Mouse (Mus musculus) heart, postnatal 0 days (tissue): ENCODE measurements around the gene Aif1. TPM values are rescaled to one million over a fixed set of nuclear protein-coding genes. Genes with fewer than 3 reads are reported as not detected.
"Not testable (repeated sequence)": the region's sequence is repeated elsewhere in the genome, so short reads cannot be mapped to it uniquely, and the experiment has no call there.

ENCODE experiments used
- ATAC-seq: fragments of 200-750 bp; cut with Nextera tagmentation; 2 replicates; pipeline ENCODE4 v1.8.0; 2017; ENCODE audit warnings: low read depth, moderate number of reproducible peaks, moderate library complexity; ENCODE audit not compliant: insufficient read depth
- DNase-seq: peaks from one replicate; pipeline ENCODE4 v3.0.0-alpha.2; 2016; ENCODE audit warnings: low spot score
- H3K27ac ChIP-seq: fragments of 300-500 bp; sonication (generic); 2 replicates; pipeline ENCODE4 v1.5.1; 2014; ENCODE audit warnings: low read depth, mild to moderate bottlenecking
- H3K27me3 ChIP-seq: fragments of 300-500 bp; sonication (generic); 2 replicates; pipeline ENCODE4 v1.6.1; 2014; ENCODE audit warnings: low read length, mixed read lengths; ENCODE audit not compliant: control insufficient read depth, insufficient read depth
- H3K36me3 ChIP-seq: fragments of 300-500 bp; sonication (generic); replicated peaks from 2 replicates; pipeline ENCODE4 v1.6.1; 2014; ENCODE audit warnings: low read length, mixed read lengths; ENCODE audit not compliant: control insufficient read depth, insufficient read depth
- H3K4me1 ChIP-seq: fragments of 300-500 bp; sonication (generic); 2 replicates; pipeline ENCODE4 v1.6.1; 2014; ENCODE audit warnings: antibody characterized with exemption; ENCODE audit not compliant: control insufficient read depth, insufficient read depth
- H3K4me2 ChIP-seq: fragments of 300-500 bp; sonication (generic); 2 replicates; pipeline ENCODE4 v1.6.1; 2014; ENCODE audit warnings: low read depth, mild to moderate bottlenecking, low read length, moderate library complexity
- H3K4me3 ChIP-seq: fragments of 300-500 bp; sonication (generic); 2 replicates; pipeline ENCODE4 v1.5.1; 2014; ENCODE audit warnings: low read depth, low read length
- H3K9ac ChIP-seq: fragments of 300-500 bp; sonication (generic); replicated peaks from 2 replicates; pipeline ENCODE4 v1.6.1; 2014; ENCODE audit warnings: low read depth, low read length, mixed read lengths
- H3K9me3 ChIP-seq: fragments of 300-500 bp; sonication (generic); replicated peaks from 2 replicates; pipeline ENCODE4 v1.6.1; 2016; ENCODE audit warnings: low read length; ENCODE audit not compliant: control insufficient read depth
- CTCF ChIP-seq: IDR thresholded peaks from 2 replicates; pipeline ENCODE4 v1.5.1; 2016; ENCODE audit warnings: antibody characterized with exemption, control low read depth, low read depth
- EP300 ChIP-seq: IDR thresholded peaks from 2 replicates; pipeline ENCODE4 v1.6.1; 2016; ENCODE audit warnings: antibody characterized with exemption, low read depth
- WGBS: fragments of 180-500 bp; shearing (Covaris S2); extraction: QIAGEN DNeasy Blood & Tissue Kit; methylation state at CpG from one replicate; pipeline ENCODE4 v1.1.7; 2014; 5-methylcytosine and 5-hydroxymethylcytosine counted together
- microRNA-seq: library from miRNA; unstranded; fragments of <30 nt; microRNA quantifications from one replicate; pipeline ENCODE4, GENCODE M21; 2016
- polyA plus RNA-seq: library from polyadenylated mRNA; unstranded; fragments of >200 nt; fragmentation: Nextera tagmentation; extraction: Ambion mirVana; gene quantifications from 2 replicates; pipeline ENCODE4 v1.2.1, GENCODE M21; 2015
- total RNA-seq: library from RNA; depleted of rRNA; stranded (reverse); fragments of >200 nt; gene quantifications from 2 replicates; pipeline ENCODE4 v1.2.3, GENCODE M21; 2014; ENCODE audit warnings: low replicate concordance; rRNA removed

Gene Aif1
- total and polyA plus RNA-seq, 2 experiments from 2014 or later, result 1.8 to 7.5 TPM

DNA sequence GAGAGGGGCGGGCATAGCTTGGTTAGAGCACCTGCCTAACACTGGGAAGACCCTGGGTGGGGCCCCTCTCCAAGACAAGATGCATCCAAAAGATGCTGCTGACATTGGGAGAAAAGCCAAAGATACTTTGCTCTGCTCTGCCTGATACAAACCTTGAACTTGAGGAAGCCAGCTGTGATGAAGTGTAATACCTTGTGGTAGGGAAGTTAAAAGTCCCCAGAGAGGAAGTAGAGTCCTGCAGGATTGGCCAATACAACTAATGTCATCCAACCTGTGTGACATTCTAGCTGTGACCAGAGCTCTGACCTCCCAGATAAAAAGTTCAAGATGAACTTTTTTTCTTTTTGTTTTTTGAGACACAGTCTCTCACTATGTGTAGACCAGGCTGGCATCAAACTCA lies 50.8 kb downstream of the Aif1 start:
- TF ChIP-seq CTCF (no peak), EP300 (no peak)
- DNase-seq, result no peak
- Histone ChIP-seq H3K27me3 (no peaks in the 10 kb centered on the region), H3K9ac (0 out of 2 replicates have a peak overlapping the region, but pooled peaks have one; percentile 76), H3K9me3 (no peaks in the 10 kb centered on the region), H3K27ac (no peak overlapping the region), H3K4me1 (peaks cover 20% of the 10 kb centered on the region), H3K36me3 (peaks cover 17% of the 10 kb centered on the region), H3K4me3 (no peak overlapping the region), H3K4me2 (no peak overlapping the region)
- no peak for ATAC-seq
- 100% methylated on average over 1 of the region's 1 CpGs for WGBS

GRCm38 (mm10) chr17:35124261-35124896 lies 51.5 kb downstream of the Aif1 start:
- Histone ChIP-seq H3K36me3 (peaks cover 21% of the 10 kb centered on the region), H3K4me1 (peaks cover 20% of the 10 kb centered on the region)
- H3K9ac ChIP-seq, DNase-seq, H3K9me3 ChIP-seq, H3K4me2 ChIP-seq, ATAC-seq, H3K27ac ChIP-seq, H3K27me3 ChIP-seq, H3K4me3 ChIP-seq: not testable (repeated sequence)
- 87% methylated on average over 12 of the region's 12 CpGs for WGBS

GRCm38 (mm10) chr17:35123287-35123686 lies 52.6 kb downstream of the Aif1 start:
- not testable (repeated sequence) for H3K4me3 ChIP-seq, H3K4me2 ChIP-seq, H3K9me3 ChIP-seq, H3K27me3 ChIP-seq, H3K27ac ChIP-seq, ATAC-seq, H3K9ac ChIP-seq, DNase-seq
- H3K36me3 ChIP-seq, result peaks cover 25% of the 10 kb centered on the region
- 87% methylated on average over 9 of the region's 9 CpGs for WGBS
- peaks cover 20% of the 10 kb centered on the region for H3K4me1 ChIP-seq

- TF ChIP-seq EP300, result no peak
- Histone ChIP-seq H3K9me3 (no peaks in the 10 kb centered on the region), H3K36me3 (peaks cover 31% of the 10 kb centered on the region), H3K27me3 (no peaks in the 10 kb centered on the region), H3K4me2 (peak within 1 kb of the TSS; percentile 97), H3K9ac (peak within 1 kb of the TSS; percentile 88), H3K27ac (peak within 1 kb of the TSS; percentile 94), H3K4me3 (peak within 1 kb of the TSS; percentile 73), H3K4me1 (peaks cover 12% of the 10 kb centered on the region; the same call in 1 of the 2 replicates)
- 0 out of 2 replicates have a peak, but pooled peaks have one; percentile 1 for ATAC-seq
- peak; percentile 58 for DNase-seq
- under 1% methylated on average over 19 of the region's 19 CpGs for WGBS
Observed at GRCm38 (mm10) chr17:35121871-35122303, 54.0 kb downstream of the Aif1 start, which contains the start of gene Csnk2b. Csnk2b (minus strand) TSS chr17:35122053.

DNA sequence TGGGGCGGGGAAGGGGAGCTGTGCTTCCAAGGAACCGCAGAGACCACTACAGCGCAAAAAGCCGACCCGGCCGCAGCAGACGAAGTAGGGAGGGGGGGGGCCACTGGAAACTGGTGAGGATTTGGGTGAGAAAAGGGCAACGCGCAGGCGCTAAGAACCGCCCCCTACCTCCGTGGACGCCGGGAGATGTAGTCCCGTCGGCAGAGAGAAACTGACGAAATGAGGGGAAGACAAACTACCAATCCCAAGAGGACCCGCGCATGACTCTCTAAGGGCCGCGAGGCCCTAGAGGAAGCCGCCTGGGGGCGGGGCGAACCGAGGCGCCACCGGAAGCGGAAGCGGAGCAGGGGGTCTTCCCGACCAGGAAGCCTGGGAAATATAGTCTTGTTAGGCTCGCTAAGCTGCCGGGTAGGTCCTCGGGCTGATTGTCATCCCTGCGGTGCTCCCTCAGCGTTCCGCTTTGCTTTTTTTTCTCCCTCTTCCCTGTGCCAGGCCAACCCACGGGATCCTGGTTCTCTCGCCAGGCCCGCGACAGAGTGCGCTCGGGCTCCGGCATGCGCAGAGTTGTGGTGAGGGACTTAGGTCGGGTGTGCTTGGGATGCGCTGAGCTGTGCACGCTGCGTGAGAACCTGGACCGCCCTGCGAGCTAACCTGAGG lies 54.6 kb downstream of the Aif1 start, which contains the start of gene Gpank1:
Gpank1 (plus strand) TSS at position 313 of the 657 bp plus-strand sequence.
- Histone ChIP-seq H3K4me3 (peak within 1 kb of the TSS; percentile 73), H3K4me1 (peaks cover 10% of the 10 kb centered on the region; the same call in 1 of the 2 replicates), H3K4me2 (peak within 1 kb of the TSS; percentile 97), H3K36me3 (peaks cover 36% of the 10 kb centered on the region), H3K27ac (peak within 1 kb of the TSS; percentile 94), H3K27me3 (no peaks in the 10 kb centered on the region), H3K9me3 (no peaks in the 10 kb centered on the region), H3K9ac (peak within 1 kb of the TSS; percentile 88)
- WGBS, result under 1% methylated on average over 50 of the region's 50 CpGs
- ATAC-seq, result peak; percentile 94
- TF ChIP-seq CTCF (no peak), EP300 (0 out of 2 replicates have a peak, but pooled peaks have one; percentile 36)
- DNase-seq, result peak; percentile 99

Small RNAs within 50 kb of the gene (microRNA-seq; reads per million reads assigned to microRNA genes)
- not detected for gene Mir6973a
- gene Mir6974, result not detected

Other genes starting within 250 kb of the Aif1 start
Only the 30 nearest of the 39 such genes appear.
- 0.77 and 0.92 TPM in 2 replicates for gene Vwa7, start 159.5 kb downstream of the Aif1 start, total RNA-seq
- 0.43 and 0.63 TPM in 2 replicates for gene Vwa7, start 159.5 kb downstream of the Aif1 start, polyA plus RNA-seq
- 2.1 and 9.6 TPM in 2 replicates for gene Sapcd1, start 148.1 kb downstream of the Aif1 start, total RNA-seq
- 0.77 and 1.2 TPM in 2 replicates for gene Sapcd1, start 148.1 kb downstream of the Aif1 start, polyA plus RNA-seq
- gene Msh5, start 129.3 kb downstream of the Aif1 start, total RNA-seq, result 1.2 and 5.0 TPM in 2 replicates
- 1.4 and 1.7 TPM in 2 replicates for gene Msh5, start 129.3 kb downstream of the Aif1 start, polyA plus RNA-seq
- 194 and 223 TPM in 2 replicates for gene Clic1, start 126.1 kb downstream of the Aif1 start, total RNA-seq
- 203 and 205 TPM in 2 replicates for gene Clic1, start 126.1 kb downstream of the Aif1 start, polyA plus RNA-seq
- 97.1 and 114 TPM in 2 replicates for gene Ddah2, start 117.0 kb downstream of the Aif1 start, total RNA-seq
- gene Ddah2, start 117.0 kb downstream of the Aif1 start, polyA plus RNA-seq, result 128 and 130 TPM in 2 replicates
- not detected in 2 replicates for gene Ly6g6c, start 110.7 kb downstream of the Aif1 start, total RNA-seq
- not detected in 2 replicates for gene Ly6g6c, start 110.7 kb downstream of the Aif1 start, polyA plus RNA-seq
- 0.15 TPM in 1 of 2 replicates, not detected in the other for gene Mpig6b, start 109.9 kb downstream of the Aif1 start, total RNA-seq
- 0.15 and 0.16 TPM in 2 replicates for gene Mpig6b, start 109.9 kb downstream of the Aif1 start, polyA plus RNA-seq
- 1.6 TPM in 1 of 2 replicates, not detected in the other for gene Ly6g6e, start 99.2 kb downstream of the Aif1 start, total RNA-seq
- 0.22 and 0.32 TPM in 2 replicates for gene Ly6g6e, start 99.2 kb downstream of the Aif1 start, polyA plus RNA-seq
- 3.8 TPM in 1 of 2 replicates, not detected in the other for gene Ly6g6d, start 98.0 kb downstream of the Aif1 start, total RNA-seq
- gene Ly6g6d, start 98.0 kb downstream of the Aif1 start, polyA plus RNA-seq, result 3.0 and 3.3 TPM in 2 replicates
- gene Ly6g6f, start 90.5 kb downstream of the Aif1 start, total RNA-seq, result not detected in 2 replicates
- gene Ly6g6f, start 90.5 kb downstream of the Aif1 start, polyA plus RNA-seq, result 0.10 TPM in 1 of 2 replicates, not detected in the other
- 74.3 and 131 TPM in 2 replicates for gene Abhd16a, start 86.8 kb downstream of the Aif1 start, total RNA-seq
- 73.2 and 74.1 TPM in 2 replicates for gene Abhd16a, start 86.8 kb downstream of the Aif1 start, polyA plus RNA-seq
- gene Ly6g5c, start 67.8 kb downstream of the Aif1 start, total RNA-seq, result not detected in 2 replicates
- 0.25 and 0.26 TPM in 2 replicates for gene Ly6g5c, start 67.8 kb downstream of the Aif1 start, polyA plus RNA-seq
- gene Ly6g5b, start 60.6 kb downstream of the Aif1 start, total RNA-seq, result 0.97 TPM in 1 of 2 replicates, not detected in the other
- gene Ly6g5b, start 60.6 kb downstream of the Aif1 start, polyA plus RNA-seq, result 0.30 TPM in 1 of 2 replicates, not detected in the other
- 4.2 and 24.1 TPM in 2 replicates for gene Gpank1, start 54.6 kb downstream of the Aif1 start, total RNA-seq
- 9.1 and 9.6 TPM in 2 replicates for gene Gpank1, start 54.6 kb downstream of the Aif1 start, polyA plus RNA-seq
- gene Csnk2b, start 54.0 kb downstream of the Aif1 start, total RNA-seq, result 239 and 244 TPM in 2 replicates
- 232 and 241 TPM in 2 replicates for gene Csnk2b, start 54.0 kb downstream of the Aif1 start, polyA plus RNA-seq
- 22.3 and 135 TPM in 2 replicates for gene D17H6S53E, start 49.7 kb downstream of the Aif1 start, total RNA-seq
- gene D17H6S53E, start 49.7 kb downstream of the Aif1 start, polyA plus RNA-seq, result 16.4 and 17.3 TPM in 2 replicates
- gene Apom, start 44.0 kb downstream of the Aif1 start, total RNA-seq, result not detected in 2 replicates
- 0.11 TPM in 2 replicates for gene Apom, start 44.0 kb downstream of the Aif1 start, polyA plus RNA-seq
- gene Bag6, start 40.9 kb downstream of the Aif1 start, total RNA-seq, result 188 and 235 TPM in 2 replicates
- gene Bag6, start 40.9 kb downstream of the Aif1 start, polyA plus RNA-seq, result 35.6 and 37.7 TPM in 2 replicates
- gene Prrc2a, start 11.2 kb downstream of the Aif1 start, total RNA-seq, result 99.2 and 120 TPM in 2 replicates
- gene Prrc2a, start 11.2 kb downstream of the Aif1 start, polyA plus RNA-seq, result 56.6 and 60.7 TPM in 2 replicates
- gene Lst1, start 12.4 kb upstream of the Aif1 start, total RNA-seq, result 6.6 and 52.7 TPM in 2 replicates
- gene Lst1, start 12.4 kb upstream of the Aif1 start, polyA plus RNA-seq, result 7.0 and 9.7 TPM in 2 replicates
- 0.27 and 1.0 TPM in 2 replicates for gene Ltb, start 18.4 kb upstream of the Aif1 start, total RNA-seq
- gene Ltb, start 18.4 kb upstream of the Aif1 start, polyA plus RNA-seq, result 0.33 and 0.48 TPM in 2 replicates
- 0.53 TPM in 1 of 2 replicates, not detected in the other for gene Tnf, start 25.9 kb upstream of the Aif1 start, total RNA-seq
- gene Tnf, start 25.9 kb upstream of the Aif1 start, polyA plus RNA-seq, result 0.12 and 0.21 TPM in 2 replicates
- not detected in 2 replicates for gene Lta, start 29.3 kb upstream of the Aif1 start, total RNA-seq
- not detected in 2 replicates for gene Lta, start 29.3 kb upstream of the Aif1 start, polyA plus RNA-seq
- 0.93 TPM in 1 of 2 replicates, not detected in the other for gene Gm16181, start 44.8 kb upstream of the Aif1 start, total RNA-seq
- 0.81 and 0.87 TPM in 2 replicates for gene Gm16181, start 44.8 kb upstream of the Aif1 start, polyA plus RNA-seq
- 3.2 and 3.7 TPM in 2 replicates for gene Atp6v1g2, start 57.6 kb upstream of the Aif1 start, total RNA-seq
- gene Atp6v1g2, start 57.6 kb upstream of the Aif1 start, polyA plus RNA-seq, result 10.6 and 10.7 TPM in 2 replicates
- gene Nfkbil1, start 59.7 kb upstream of the Aif1 start, total RNA-seq, result 14.3 and 33.4 TPM in 2 replicates
- 6.7 and 7.0 TPM in 2 replicates for gene Nfkbil1, start 59.7 kb upstream of the Aif1 start, polyA plus RNA-seq
- 148 and 162 TPM in 2 replicates for gene Ddx39b, start 65.7 kb upstream of the Aif1 start, total RNA-seq
- gene Ddx39b, start 65.7 kb upstream of the Aif1 start, polyA plus RNA-seq, result 131 TPM in 2 replicates
- 65.4 and 104 TPM in 2 replicates for gene H2-D1, start 86.7 kb upstream of the Aif1 start, total RNA-seq
- gene H2-D1, start 86.7 kb upstream of the Aif1 start, polyA plus RNA-seq, result 105 and 113 TPM in 2 replicates
- gene H2-Q1, start 144.3 kb upstream of the Aif1 start, total RNA-seq, result not detected in 2 replicates
- not detected in 2 replicates for gene H2-Q1, start 144.3 kb upstream of the Aif1 start, polyA plus RNA-seq
- not detected in 2 replicates for gene H2-Q2, start 166.2 kb upstream of the Aif1 start, total RNA-seq
- gene H2-Q2, start 166.2 kb upstream of the Aif1 start, polyA plus RNA-seq, result 0.14 and 0.22 TPM in 2 replicates